Mouse (Mus musculus): ENCODE results near the gene Slc27a1. TPM values are rescaled to one million over a fixed set of nuclear protein-coding genes. Genes with fewer than 3 reads are reported as not detected.

Slc27a1 gene
- polyA plus RNA-seq, 1 experiment = 146 TPM

DNA sequence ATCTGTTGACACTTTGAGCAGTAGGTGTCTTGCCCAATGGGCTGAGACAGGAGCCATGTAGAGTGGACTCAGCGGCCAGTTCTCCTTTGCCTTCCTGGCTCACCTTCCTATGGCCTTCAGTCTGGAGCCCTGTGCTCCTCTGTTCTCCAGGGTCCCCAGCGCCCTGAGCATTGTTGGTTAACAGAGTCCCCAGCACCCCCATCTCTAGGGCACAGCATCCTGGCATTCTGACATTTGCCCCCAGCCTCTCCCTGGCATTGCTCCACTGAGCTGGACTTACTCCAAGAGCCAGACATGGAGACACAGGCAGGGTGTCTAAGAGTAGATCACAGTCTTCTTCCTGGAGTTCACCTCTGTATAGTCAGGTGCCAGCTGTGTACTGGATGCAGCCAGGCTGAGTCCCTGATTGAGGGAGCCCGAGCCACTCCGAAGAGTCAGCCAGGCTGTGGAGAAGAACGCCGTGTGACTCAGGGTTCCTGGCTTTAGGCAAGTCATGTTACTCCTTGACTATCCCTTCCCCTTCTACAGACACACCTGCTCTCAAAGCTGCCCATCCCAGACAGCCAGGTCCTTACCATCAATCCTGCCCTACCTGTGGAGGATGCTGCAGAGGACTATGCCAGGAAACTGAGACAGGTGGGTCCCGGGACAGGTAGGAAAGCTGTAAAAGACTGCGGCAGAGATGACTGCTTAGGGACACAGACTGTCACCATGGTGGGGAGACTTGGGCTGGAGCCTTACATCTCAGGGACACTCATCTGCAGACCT, 25.1 kb downstream of the Slc27a1 start:
- WGBS = 73% methylated on average over 8 of the region's 8 CpGs
- H3K4me1 ChIP-seq (ENCODE audit: control insufficient read depth, insufficient read depth, low read length) = peaks cover 10% of the 10 kb centered on the region; the same call in 1 of the 2 replicates
- peak; percentile 29 for DNase-seq

DNA sequence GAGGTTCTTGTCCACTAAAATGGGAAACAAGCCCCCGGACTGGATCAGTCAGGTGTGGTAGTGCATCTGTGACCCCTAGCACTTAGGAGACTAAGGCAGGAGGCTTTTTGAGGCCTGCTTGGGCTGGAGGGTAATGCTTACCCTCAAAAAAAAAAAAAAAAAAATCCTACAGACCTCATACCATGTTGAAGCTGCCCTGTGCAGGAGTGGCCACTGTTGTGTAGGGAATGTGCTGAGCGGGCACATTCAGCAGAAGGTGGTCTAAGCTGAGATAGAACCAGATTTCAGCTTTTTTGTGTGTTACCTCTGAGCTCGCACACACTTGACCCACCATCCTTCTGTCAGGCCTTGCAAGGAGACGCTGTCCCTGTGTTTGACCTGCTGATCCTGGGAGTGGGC, 25.6 kb downstream of the Slc27a1 start:
- peaks cover 10% of the 10 kb centered on the region; the same call in 1 of the 2 replicates for H3K4me1 ChIP-seq (ENCODE audit: control insufficient read depth, insufficient read depth, low read length)
- no peak overlapping the region for H3K27ac ChIP-seq (ENCODE audit: insufficient read depth, low read depth, low read length)
- H3K27me3 ChIP-seq (replicated peaks; ENCODE audit: control insufficient read depth, insufficient read depth, low read length) = no peaks in the 10 kb centered on the region
- WGBS = 96% methylated on average over 4 of the region's 4 CpGs
- no peaks in the 10 kb centered on the region for H3K36me3 ChIP-seq (ENCODE audit: control insufficient read depth, insufficient read depth, low read length)
- H3K4me3 ChIP-seq (ENCODE audit: insufficient read depth, low read depth, low read length) = no peak overlapping the region
- no peak for DNase-seq
- TF ChIP-seq CTCF (conservative IDR thresholded peaks at IDR 0.05; ENCODE audit: insufficient read depth, insufficient read length, low read depth, low read length) (no peak), POLR2A (IDR thresholded peaks at IDR 0.05; ENCODE audit: low read depth, low read length) (no peak)

More for the DNA sequence above, 25.1 kb downstream of the Slc27a1 start:
- Histone ChIP-seq H3K27ac (ENCODE audit: insufficient read depth, low read depth, low read length) (no peak overlapping the region), H3K4me3 (ENCODE audit: insufficient read depth, low read depth, low read length) (no peak overlapping the region), H3K36me3 (ENCODE audit: control insufficient read depth, insufficient read depth, low read length) (no peaks in the 10 kb centered on the region), H3K27me3 (replicated peaks; ENCODE audit: control insufficient read depth, insufficient read depth, low read length) (no peaks in the 10 kb centered on the region)
- no peak for TF ChIP-seq CTCF (conservative IDR thresholded peaks at IDR 0.05; ENCODE audit: insufficient read depth, insufficient read length, low read depth, low read length)
- no peak for TF ChIP-seq POLR2A (IDR thresholded peaks at IDR 0.05; ENCODE audit: low read depth, low read length)

DNA sequence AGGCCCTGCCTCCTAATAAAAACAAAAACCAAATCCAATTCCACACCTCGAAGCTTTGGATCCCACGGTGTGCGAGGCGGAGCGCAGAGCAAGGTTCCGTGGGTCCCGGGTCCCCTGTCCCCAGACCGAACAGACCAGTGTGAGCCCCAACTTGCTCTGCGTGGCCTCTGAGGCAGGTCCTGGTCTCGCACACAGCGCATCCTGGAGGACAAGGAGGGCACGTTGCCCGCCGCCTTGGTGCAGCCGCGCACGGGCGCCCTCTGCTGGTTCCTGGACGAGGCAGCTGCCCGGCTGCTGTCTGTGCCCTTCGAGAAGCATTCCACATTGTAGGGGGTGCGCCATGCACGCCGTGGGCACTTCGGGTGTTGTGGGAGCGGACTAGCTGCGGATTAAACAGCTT, 27.2 kb downstream of the Slc27a1 start:
- no peak overlapping the region for H3K27ac ChIP-seq (ENCODE audit: insufficient read depth, low read depth, low read length)
- WGBS = 10% methylated on average over 27 of the region's 27 CpGs
- peaks cover 10% of the 10 kb centered on the region; the same call in 1 of the 2 replicates for H3K4me1 ChIP-seq (ENCODE audit: control insufficient read depth, insufficient read depth, low read length)
- DNase-seq = peak; percentile 91
- no peaks in the 10 kb centered on the region for H3K27me3 ChIP-seq (replicated peaks; ENCODE audit: control insufficient read depth, insufficient read depth, low read length)
- H3K36me3 ChIP-seq (ENCODE audit: control insufficient read depth, insufficient read depth, low read length) = no peaks in the 10 kb centered on the region
- TF ChIP-seq POLR2A (IDR thresholded peaks at IDR 0.05; ENCODE audit: low read depth, low read length) (no peak), CTCF (conservative IDR thresholded peaks at IDR 0.05; ENCODE audit: insufficient read depth, insufficient read length, low read depth, low read length) (peak; percentile 95)
- H3K4me3 ChIP-seq (ENCODE audit: insufficient read depth, low read depth, low read length) = no peak overlapping the region

DNA sequence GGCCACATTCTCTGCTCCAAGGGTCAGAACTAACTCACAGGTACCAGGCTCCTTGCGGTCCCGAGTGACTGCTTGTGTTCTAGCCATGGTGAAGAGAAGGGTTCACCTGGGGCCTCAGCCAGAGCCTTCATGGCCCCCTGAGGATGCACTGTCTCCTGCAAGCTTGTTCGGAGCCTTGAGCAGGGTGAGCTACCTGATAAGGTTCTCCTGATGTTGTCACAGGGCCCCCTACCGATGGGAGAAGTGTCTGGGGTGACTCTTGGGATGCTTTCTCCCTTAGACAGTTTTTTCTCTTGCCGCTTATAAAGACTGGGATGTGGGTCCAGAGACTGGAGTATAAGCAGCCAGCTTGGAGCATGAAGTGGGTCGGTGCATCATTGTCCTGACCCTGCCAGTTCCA, 27.7 kb downstream of the Slc27a1 start:
- Histone ChIP-seq H3K36me3 (ENCODE audit: control insufficient read depth, insufficient read depth, low read length) (no peaks in the 10 kb centered on the region), H3K27ac (ENCODE audit: insufficient read depth, low read depth, low read length) (no peak overlapping the region), H3K4me1 (ENCODE audit: control insufficient read depth, insufficient read depth, low read length) (0 out of 2 replicates have a peak, but pooled peaks cover 8% of the 10 kb centered on the region), H3K27me3 (replicated peaks; ENCODE audit: control insufficient read depth, insufficient read depth, low read length) (no peaks in the 10 kb centered on the region), H3K4me3 (ENCODE audit: insufficient read depth, low read depth, low read length) (no peak overlapping the region)
- 61% methylated on average over 6 of the region's 6 CpGs for WGBS
- TF ChIP-seq CTCF (conservative IDR thresholded peaks at IDR 0.05; ENCODE audit: insufficient read depth, insufficient read length, low read depth, low read length) (no peak), POLR2A (IDR thresholded peaks at IDR 0.05; ENCODE audit: low read depth, low read length) (no peak)
- no peak for DNase-seq

DNA sequence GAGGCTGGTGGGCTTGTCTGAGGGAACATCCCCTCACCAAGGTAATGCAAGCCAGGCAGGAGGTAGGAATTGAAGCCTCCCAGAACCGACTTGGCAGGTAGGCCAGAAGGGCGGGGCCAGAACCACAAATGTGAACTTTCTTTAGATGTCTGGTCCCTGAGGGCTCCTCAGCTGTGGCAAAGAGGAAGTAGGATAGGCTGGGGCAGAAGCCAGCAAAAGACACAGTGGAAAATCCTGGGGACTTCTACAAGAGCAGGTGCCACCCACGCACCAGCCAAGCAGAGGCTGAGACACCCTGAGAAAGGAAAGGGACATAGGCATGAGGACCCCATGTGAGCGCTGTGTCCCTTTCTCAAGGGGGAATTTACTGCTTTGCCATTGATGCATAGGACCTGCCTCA, 28.1 kb downstream of the Slc27a1 start:
- no peaks in the 10 kb centered on the region for H3K36me3 ChIP-seq (ENCODE audit: control insufficient read depth, insufficient read depth, low read length)
- 0 out of 2 replicates have a peak, but pooled peaks cover 8% of the 10 kb centered on the region for H3K4me1 ChIP-seq (ENCODE audit: control insufficient read depth, insufficient read depth, low read length)
- H3K27ac ChIP-seq (ENCODE audit: insufficient read depth, low read depth, low read length) = no peak overlapping the region
- H3K27me3 ChIP-seq (replicated peaks; ENCODE audit: control insufficient read depth, insufficient read depth, low read length) = no peaks in the 10 kb centered on the region
- TF ChIP-seq POLR2A (IDR thresholded peaks at IDR 0.05; ENCODE audit: low read depth, low read length) = no peak
- TF ChIP-seq CTCF (conservative IDR thresholded peaks at IDR 0.05; ENCODE audit: insufficient read depth, insufficient read length, low read depth, low read length) = no peak
- H3K4me3 ChIP-seq (ENCODE audit: insufficient read depth, low read depth, low read length) = no peak overlapping the region
- no peak for DNase-seq
- 72% methylated on average over 4 of the region's 4 CpGs for WGBS

DNA sequence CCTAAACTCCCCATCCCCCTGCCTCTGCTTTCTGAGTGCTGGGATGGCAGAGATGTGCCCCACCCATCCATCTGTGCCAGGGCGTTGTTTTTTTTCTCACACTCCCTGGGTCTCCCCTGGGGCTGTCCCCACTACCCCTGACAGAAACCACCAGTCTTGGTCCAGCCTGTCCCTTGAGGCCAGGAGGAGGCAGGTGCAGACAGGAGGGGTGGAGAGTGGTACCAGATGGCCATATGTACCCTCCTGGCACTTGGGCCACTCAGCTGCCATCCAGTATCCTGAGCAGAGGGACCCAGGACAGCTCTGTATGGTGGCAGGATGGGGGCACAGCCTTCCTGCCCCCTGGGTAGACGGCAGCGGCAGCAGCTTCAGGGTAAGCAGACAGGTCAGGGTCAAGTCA, 28.8 kb downstream of the Slc27a1 start, which contains the start of gene Fam129c:
Gene Fam129c (plus strand): TSS at position 198 of the 400 bp plus-strand sequence.
- no peak within 1 kb of the TSS for H3K4me3 ChIP-seq (ENCODE audit: insufficient read depth, low read depth, low read length)
- H3K36me3 ChIP-seq (ENCODE audit: control insufficient read depth, insufficient read depth, low read length) = no peaks in the 10 kb centered on the region
- no peak for TF ChIP-seq CTCF (conservative IDR thresholded peaks at IDR 0.05; ENCODE audit: insufficient read depth, insufficient read length, low read depth, low read length)
- TF ChIP-seq POLR2A (IDR thresholded peaks at IDR 0.05; ENCODE audit: low read depth, low read length) = no peak
- no peak for DNase-seq
- no peaks in the 10 kb centered on the region for H3K27me3 ChIP-seq (replicated peaks; ENCODE audit: control insufficient read depth, insufficient read depth, low read length)
- no peak within 1 kb of the TSS for H3K27ac ChIP-seq (ENCODE audit: insufficient read depth, low read depth, low read length)
- 88% methylated on average over 3 of the region's 3 CpGs for WGBS
- H3K4me1 ChIP-seq (ENCODE audit: control insufficient read depth, insufficient read depth, low read length) = 0 out of 2 replicates have a peak, but pooled peaks cover 8% of the 10 kb centered on the region

DNA sequence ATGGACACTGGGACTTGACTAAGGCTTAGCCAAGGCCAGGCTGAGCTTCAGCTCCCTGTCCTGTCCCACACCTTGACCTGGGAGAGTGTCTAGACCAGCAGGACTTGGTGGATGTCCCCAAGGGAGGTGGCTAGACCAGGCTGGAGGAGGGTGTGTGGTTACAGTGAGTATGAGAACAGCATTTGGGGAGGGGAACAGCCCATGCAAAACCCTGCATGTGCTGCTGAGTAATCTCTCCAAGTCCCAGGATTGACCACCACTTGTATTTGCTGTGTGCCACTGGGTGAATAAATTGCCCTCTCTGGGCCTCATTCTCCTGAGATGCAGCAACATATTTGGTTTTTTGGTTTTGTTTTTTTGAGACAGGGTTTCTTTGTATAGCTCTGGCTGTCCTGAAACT, 29.7 kb downstream of the Slc27a1 start:
- no peak overlapping the region for H3K27ac ChIP-seq (ENCODE audit: insufficient read depth, low read depth, low read length)
- no peaks in the 10 kb centered on the region for H3K36me3 ChIP-seq (ENCODE audit: control insufficient read depth, insufficient read depth, low read length)
- no peak for DNase-seq
- H3K27me3 ChIP-seq (replicated peaks; ENCODE audit: control insufficient read depth, insufficient read depth, low read length) = no peaks in the 10 kb centered on the region
- TF ChIP-seq CTCF (conservative IDR thresholded peaks at IDR 0.05; ENCODE audit: insufficient read depth, insufficient read length, low read depth, low read length) = no peak
- no peak for TF ChIP-seq POLR2A (IDR thresholded peaks at IDR 0.05; ENCODE audit: low read depth, low read length)
- no peak overlapping the region for H3K4me3 ChIP-seq (ENCODE audit: insufficient read depth, low read depth, low read length)
- H3K4me1 ChIP-seq (ENCODE audit: control insufficient read depth, insufficient read depth, low read length) = peaks cover 11% of the 10 kb centered on the region; the same call in 1 of the 2 replicates
